Mouse (Mus musculus): ENCODE results near the gene Foxb2.
"Not testable (repeated sequence)": the region's sequence is repeated elsewhere in the genome, so short reads cannot be mapped to it uniquely, and the experiment has no call there.

Gene Foxb2

GRCm38 (mm10) chr19:16873221-16873861 lies at the start of gene Foxb2:
Gene Foxb2, minus strand, starts transcription at chr19:16873805.
- DNase-seq (ENCODE audit: low read depth, low spot score): peak; percentile 20

DNA sequence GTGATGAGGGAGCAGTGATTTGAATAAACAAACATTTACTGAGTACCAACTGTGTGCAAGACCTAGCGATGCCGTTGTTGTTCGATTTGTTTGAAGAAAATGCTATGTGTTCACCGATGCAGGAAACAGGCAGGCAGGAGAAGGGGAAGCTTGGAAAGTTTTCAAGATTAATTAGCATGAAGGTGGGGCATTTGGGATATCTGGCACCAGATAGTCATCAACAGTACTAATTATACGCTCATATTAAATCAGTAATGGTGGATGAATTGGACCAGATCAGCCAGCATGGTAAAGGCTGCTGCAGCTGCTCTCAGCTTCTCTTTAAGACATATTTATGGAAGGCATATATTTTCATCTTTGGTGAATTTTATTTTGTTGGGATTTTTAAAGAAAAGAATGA lies 37.9 kb upstream of the Foxb2 start:
- DNase-seq (ENCODE audit: low read depth, low spot score): no peak

GRCm38 (mm10) chr19:16903106-16903505 lies 29.5 kb upstream of the Foxb2 start:
- peak; percentile 4 for DNase-seq (ENCODE audit: low read depth, low spot score)

DNA sequence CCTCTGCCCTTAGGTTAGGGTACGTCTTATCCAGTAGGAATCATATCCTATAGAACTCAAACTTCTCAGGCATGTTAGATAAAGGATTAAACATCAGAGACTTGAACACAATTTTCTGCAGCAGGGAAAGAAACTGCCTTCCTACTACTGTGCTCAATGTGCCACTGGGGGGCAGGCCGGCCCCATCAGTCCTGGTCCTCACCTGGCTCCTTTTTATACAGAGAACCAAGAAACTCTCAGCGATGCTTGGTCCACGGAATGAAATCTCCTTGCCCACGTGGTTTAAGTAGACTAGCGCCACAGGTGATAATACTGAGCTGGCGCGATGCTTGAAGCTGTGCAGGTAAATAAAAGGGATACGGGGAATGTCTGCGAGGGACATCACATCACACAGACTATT lies 26.1 kb upstream of the Foxb2 start:
- peak; percentile 20 for DNase-seq (ENCODE audit: low read depth, low spot score)

DNA sequence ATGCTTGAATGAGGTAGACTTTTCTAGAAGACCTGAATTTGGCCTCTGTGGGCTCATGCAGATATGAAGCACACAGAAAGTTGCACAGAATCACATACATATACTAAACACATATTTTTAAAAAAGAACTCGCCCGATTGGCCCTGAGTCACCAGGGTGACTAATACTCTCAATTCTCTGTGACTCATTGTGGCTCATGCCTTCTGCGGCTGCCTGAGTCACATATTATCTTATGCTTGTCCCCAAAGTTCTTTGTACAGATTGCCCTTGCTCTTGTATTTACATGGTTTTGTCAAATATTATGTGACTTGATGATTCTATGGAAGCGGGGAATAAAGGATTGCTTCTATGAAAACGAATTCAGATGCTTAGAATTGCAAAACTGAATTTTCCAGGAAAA lies 25.0 kb upstream of the Foxb2 start:
- DNase-seq (ENCODE audit: low read depth, low spot score): peak; percentile 65

DNA sequence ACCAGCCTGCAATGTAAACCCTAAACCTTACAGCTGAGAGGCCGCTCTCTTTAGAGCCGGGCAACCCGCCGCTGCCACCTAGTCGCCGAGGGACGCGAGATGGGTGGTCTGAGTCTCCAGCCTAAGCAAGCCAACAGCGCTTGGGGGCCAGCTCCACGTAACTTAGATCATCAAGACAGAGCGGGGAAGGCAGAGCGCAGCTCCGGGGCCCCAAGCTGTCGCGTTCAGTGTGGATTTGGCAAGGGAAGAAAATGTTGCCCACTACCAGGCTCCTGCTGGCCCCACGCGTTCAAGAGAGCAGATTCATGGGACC lies 2.8 kb upstream of the Foxb2 start:
- no peak for DNase-seq (ENCODE audit: low read depth, low spot score)

DNA sequence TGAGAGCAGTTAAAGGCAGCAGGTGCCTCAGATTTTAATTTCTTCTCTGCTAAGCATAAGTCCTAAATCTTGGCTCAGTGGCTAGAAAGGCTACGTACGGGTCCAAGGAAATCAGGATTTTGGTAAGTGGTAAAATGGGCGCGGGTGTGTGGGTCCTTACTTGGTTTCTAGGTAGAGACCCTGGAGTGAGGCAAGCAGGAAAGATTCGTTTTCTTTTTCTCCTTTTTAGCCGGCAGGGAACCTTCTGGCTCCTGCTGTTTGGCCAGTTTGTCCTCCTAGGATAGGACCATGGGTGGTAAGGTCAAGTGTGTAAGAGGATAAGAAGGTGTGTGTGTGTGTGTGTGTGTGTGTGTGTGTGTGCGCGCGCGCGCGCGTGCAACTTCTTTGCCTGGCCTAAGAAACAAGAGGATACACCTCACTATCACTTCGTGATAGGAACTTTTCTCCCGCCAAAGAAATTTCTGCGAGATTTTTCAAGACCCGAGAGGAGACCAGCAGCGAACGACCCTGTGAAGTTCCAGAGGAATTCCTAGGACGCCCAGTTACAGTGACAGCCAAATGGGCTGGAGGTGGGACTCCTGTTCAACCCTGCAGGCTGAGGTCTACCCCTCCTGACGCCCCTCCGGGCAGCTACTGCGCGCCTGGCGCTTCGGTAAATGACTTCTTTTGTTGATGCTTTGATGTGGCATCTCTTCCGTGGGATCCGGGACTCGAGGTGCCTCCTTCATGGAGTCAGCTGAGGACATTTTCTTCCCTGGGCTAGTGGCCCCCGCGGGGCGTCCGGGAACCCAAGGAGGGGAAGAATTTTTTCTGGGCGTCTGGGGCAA lies 2.2 kb upstream of the Foxb2 start:
- DNase-seq (ENCODE audit: low read depth, low spot score): no peak

DNA sequence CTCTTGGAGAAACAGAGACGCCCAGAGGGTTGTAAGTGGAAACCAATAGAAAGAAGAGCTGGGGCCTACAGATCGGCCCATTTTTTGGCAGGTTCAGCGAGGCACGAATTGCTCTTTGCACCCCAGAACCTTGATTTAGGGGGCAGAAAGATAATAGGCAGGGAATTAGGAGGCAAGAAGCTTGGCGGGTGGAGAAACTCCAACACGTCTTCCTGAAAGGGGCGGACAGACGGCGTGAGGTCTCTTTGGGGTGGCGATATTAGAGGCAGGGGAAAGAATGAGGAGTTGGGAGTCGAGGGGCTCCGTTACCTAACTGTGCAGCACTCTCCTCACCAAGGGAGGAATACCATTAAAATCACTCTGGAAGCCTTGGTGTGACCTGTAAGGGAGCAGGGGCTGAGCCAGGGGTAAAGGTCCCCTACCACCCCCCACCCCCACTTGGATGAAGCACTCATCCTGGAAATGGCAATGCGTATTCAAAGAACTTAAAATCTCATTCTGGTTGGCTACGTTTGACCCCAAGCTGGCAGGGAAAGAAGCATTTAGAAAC lies 1.5 kb upstream of the Foxb2 start:
- no peak for DNase-seq (ENCODE audit: low read depth, low spot score)

DNA sequence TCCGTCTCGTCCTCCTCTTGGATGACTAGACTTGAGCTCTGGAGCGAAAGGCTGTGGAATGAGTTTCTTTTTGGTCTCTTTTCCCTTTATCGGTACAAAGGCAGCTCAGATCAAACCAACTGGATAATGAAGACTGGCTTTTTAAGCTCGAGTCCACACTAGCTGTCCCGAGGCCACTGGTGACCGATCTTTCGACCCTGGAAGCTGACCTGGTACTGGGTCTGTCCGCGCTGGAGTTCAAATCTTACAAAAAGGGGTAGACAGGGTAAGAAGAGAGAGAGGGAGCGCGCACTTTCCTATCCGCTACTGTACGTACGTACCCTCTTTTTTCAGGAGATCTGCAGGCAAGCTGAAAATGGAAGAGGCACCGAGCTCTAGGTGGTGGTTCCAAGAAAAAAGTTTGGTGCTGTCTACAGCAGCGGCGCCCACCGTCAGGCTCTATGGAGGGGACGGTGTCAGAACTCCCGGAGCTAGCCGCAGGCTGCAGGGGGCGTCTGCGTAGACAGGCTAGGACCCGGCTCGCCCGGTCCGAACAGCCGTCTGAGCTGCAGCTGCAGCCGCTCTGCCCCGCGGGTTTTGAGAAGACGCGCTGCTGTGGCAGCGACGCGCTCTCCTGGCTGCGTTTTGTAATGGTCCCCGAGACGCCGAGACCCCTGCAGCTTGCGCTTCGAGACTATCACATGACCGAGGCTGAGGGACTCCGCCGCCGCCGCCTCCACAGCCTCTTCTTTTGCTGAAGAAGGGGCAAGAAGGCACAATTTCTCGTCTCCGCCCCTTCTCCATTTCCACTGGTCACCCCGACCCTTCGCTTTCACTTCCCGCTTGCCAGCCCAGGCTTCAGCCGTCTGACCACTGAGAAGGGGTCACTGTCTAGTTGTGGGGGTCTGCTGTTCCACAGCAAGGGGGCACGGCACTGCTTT lies 597 bp upstream of the Foxb2 start:
- DNase-seq (ENCODE audit: low read depth, low spot score): no peak

DNA sequence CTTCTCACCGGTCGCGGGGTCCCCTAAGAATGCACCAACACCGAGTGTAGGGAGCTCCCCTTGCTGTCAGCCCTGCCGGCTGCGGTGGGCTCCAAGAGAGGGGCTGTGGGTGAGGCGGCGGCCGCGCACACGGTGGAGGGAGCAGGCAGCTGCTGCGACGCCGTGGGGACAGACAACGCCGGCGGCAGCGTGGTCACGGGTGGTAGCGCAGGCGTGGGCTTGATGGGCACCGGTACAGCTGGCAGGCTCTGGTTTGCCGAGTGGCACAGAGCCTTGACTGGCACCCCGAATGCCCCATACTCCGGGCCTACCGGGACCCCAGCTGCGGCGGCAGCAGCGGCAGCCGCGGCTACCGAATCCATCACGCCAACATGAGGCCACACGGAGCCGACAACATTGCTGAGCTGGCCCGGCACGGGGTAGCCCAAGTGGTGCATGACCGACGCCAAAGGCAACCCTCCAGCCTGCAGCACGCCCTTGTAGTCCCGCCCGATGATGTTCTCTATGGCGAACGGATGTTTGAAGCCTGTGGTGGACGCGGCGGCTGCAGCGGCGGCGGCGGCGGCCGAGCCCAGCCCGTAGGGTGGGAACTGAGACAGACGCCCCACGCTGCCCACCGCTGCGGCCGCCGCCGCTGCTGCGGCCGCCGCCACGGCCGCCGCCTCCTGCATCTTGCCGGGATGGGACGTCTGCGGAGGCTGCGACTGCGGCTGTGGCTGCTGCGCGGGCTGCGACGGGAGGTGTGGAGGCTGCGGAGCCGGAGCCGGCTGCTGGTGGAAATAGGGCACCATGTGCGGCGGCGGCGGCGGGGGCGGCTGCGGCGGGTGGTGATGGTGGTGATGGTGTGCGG lies 1.0 kb downstream of the Foxb2 start:
- DNase-seq (ENCODE audit: low read depth, low spot score): no peak

DNA sequence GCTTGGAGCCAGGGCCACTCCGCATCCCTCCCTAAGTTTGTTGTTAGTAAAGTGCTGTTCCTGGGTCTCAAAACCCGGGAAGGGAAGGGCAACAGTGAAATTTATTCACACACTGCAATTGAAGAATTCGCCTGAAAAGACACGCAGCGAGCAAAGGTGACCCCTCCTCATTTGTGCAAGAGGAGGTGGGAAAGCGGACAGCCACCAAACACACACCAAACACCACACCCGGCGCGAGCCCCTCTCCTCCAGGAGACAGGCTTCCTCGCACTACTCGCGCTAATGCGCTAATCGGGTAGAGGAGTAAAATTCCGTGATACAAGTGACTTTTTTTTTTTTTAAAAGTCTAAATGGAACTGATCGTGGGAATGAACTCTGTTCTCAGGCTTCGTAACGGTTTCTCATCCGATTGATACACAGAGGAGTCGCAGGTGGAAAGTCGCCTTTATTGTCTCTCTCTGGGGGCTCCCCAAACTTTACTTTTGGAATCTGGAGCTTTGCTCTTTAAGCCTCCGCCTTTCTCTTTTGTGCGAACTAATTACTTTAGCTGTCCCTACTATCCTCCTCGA lies 2.3 kb downstream of the Foxb2 start:
- DNase-seq (ENCODE audit: low read depth, low spot score): no peak

GRCm38 (mm10) chr19:16870501-16871191 lies 3.0 kb downstream of the Foxb2 start:
- DNase-seq (ENCODE audit: low read depth, low spot score): no peak

- no peak for DNase-seq (ENCODE audit: low read depth, low spot score)
Measured at GRCm38 (mm10) chr19:16868534-16868933, 5.1 kb downstream of the Foxb2 start.

- no peak for DNase-seq (ENCODE audit: low read depth, low spot score)
Measured at GRCm38 (mm10) chr19:16858646-16859045, 15.0 kb downstream of the Foxb2 start.

GRCm38 (mm10) chr19:16856752-16857151 lies 16.9 kb downstream of the Foxb2 start:
- no peak for DNase-seq (ENCODE audit: low read depth, low spot score)

- not testable (repeated sequence) for DNase-seq (ENCODE audit: low read depth, low spot score)
Measured at GRCm38 (mm10) chr19:16844091-16844490, 29.5 kb downstream of the Foxb2 start.

GRCm38 (mm10) chr19:16841516-16842249 lies 31.9 kb downstream of the Foxb2 start:
- DNase-seq (ENCODE audit: low read depth, low spot score): no peak

- no peak for DNase-seq (ENCODE audit: low read depth, low spot score)
Measured at GRCm38 (mm10) chr19:16841001-16841400, 32.6 kb downstream of the Foxb2 start.

GRCm38 (mm10) chr19:16827657-16828056 lies 45.9 kb downstream of the Foxb2 start:
- no peak for DNase-seq (ENCODE audit: low read depth, low spot score)
